Mouse (Mus musculus) intestine, embryonic 16.5 days (tissue): Measurements from ENCODE around the gene Gng7. TPM values are rescaled to one million over a fixed set of nuclear protein-coding genes. Genes with fewer than 3 reads are reported as not detected.

Source experiments
- ATAC-seq: fragments of 200-750 bp; cut with Nextera tagmentation; 2 replicates; pipeline ENCODE4 v1.8.0; 2017; ENCODE audit warnings: moderate TSS enrichment, moderate library complexity
- H3K27ac ChIP-seq: fragments of 300-500 bp; sonication (generic); 2 replicates; pipeline ENCODE4 v1.5.1; 2014; ENCODE audit warnings: mild to moderate bottlenecking, low read length
- H3K27me3 ChIP-seq: fragments of 300-500 bp; sonication (generic); replicated peaks from 2 replicates; pipeline ENCODE4 v1.6.1; 2014; ENCODE audit warnings: low read length, control low read depth, mixed read lengths; ENCODE audit not compliant: control insufficient read depth, insufficient read depth
- H3K36me3 ChIP-seq: fragments of 300-500 bp; sonication (generic); 2 replicates; pipeline ENCODE4 v1.6.1; 2014; ENCODE audit warnings: low read length, control low read depth; ENCODE audit not compliant: control insufficient read depth, insufficient read depth
- H3K4me1 ChIP-seq: fragments of 300-500 bp; sonication (generic); 2 replicates; pipeline ENCODE4 v1.6.1; 2014; ENCODE audit warnings: low read length, control low read depth, mixed read lengths; ENCODE audit not compliant: control insufficient read depth, insufficient read depth
- H3K4me2 ChIP-seq: fragments of 300-500 bp; sonication (generic); 2 replicates; pipeline ENCODE4 v1.6.1; 2014; ENCODE audit warnings: low read depth, low read length, control low read depth
- H3K4me3 ChIP-seq: fragments of 300-500 bp; sonication (generic); 2 replicates; pipeline ENCODE4 v1.5.1; 2014; ENCODE audit warnings: mild to moderate bottlenecking, low read length
- H3K9ac ChIP-seq: fragments of 300-500 bp; sonication (generic); 2 replicates; pipeline ENCODE4 v1.6.1; 2014; ENCODE audit warnings: low read depth, low read length
- H3K9me3 ChIP-seq: fragments of 300-500 bp; sonication (generic); 2 replicates; pipeline ENCODE4 v1.6.1; 2016; ENCODE audit warnings: low read length, control low read depth; ENCODE audit not compliant: control insufficient read depth
- WGBS: fragments of 180-500 bp; shearing (Covaris S2); extraction: QIAGEN DNeasy Blood & Tissue Kit; methylation state at CpG from one replicate; pipeline ENCODE4 v1.1.7; 2014; 5-methylcytosine and 5-hydroxymethylcytosine counted together
- polyA plus RNA-seq: library from polyadenylated mRNA; unstranded; fragments of >200 nt; fragmentation: Nextera tagmentation; extraction: Ambion mirVana; gene quantifications from 2 replicates; pipeline ENCODE4 v1.2.1, GENCODE M21; 2015

The Gng7 gene
- polyA plus RNA-seq, 1 experiment from 2014 or later, result 3.6 TPM

- Histone ChIP-seq H3K27ac (no peak overlapping the region), H3K27me3 (no peaks in the 10 kb centered on the region), H3K36me3 (no peaks in the 10 kb centered on the region), H3K4me1 (peaks cover 19% of the 10 kb centered on the region), H3K4me3 (no peak overlapping the region), H3K9ac (no peak overlapping the region), H3K4me2 (no peak overlapping the region), H3K9me3 (no peaks in the 10 kb centered on the region)
- no peak for ATAC-seq
- WGBS, result 73% methylated on average over 6 of the region's 6 CpGs
Measured at GRCm38 (mm10) chr10:80956901-80957300, 57.8 kb downstream of the Gng7 start.

- H3K27me3 ChIP-seq, result no peaks in the 10 kb centered on the region
- WGBS, result 91% methylated on average over 8 of the region's 8 CpGs
- no peaks in the 10 kb centered on the region for H3K9me3 ChIP-seq
- no peak overlapping the region for H3K4me2 ChIP-seq
- H3K36me3 ChIP-seq, result no peaks in the 10 kb centered on the region
- no peak overlapping the region for H3K4me3 ChIP-seq
- H3K4me1 ChIP-seq, result peaks cover 16% of the 10 kb centered on the region
- no peak overlapping the region; the same call in 1 of the 2 replicates for H3K27ac ChIP-seq
- no peak overlapping the region for H3K9ac ChIP-seq
- ATAC-seq, result no peak
Measured at GRCm38 (mm10) chr10:80956385-80956784, 58.4 kb downstream of the Gng7 start.

GRCm38 (mm10) chr10:80955536-80955935 lies 59.2 kb downstream of the Gng7 start:
- peak; percentile 45; the same call in 1 of the 2 replicates for ATAC-seq
- H3K27ac ChIP-seq, result peak overlapping the region; percentile 49
- no peaks in the 10 kb centered on the region for H3K36me3 ChIP-seq
- no peaks in the 10 kb centered on the region for H3K27me3 ChIP-seq
- no peak overlapping the region for H3K9ac ChIP-seq
- H3K4me1 ChIP-seq, result peaks cover 10% of the 10 kb centered on the region; the same call in 1 of the 2 replicates
- no peak overlapping the region for H3K4me2 ChIP-seq
- H3K4me3 ChIP-seq, result no peak overlapping the region
- H3K9me3 ChIP-seq, result no peaks in the 10 kb centered on the region
- WGBS, result 23% methylated on average over 9 of the region's 9 CpGs

GRCm38 (mm10) chr10:80954843-80955242 lies 59.9 kb downstream of the Gng7 start:
- Histone ChIP-seq H3K4me2 (no peak overlapping the region), H3K9me3 (no peaks in the 10 kb centered on the region), H3K27me3 (no peaks in the 10 kb centered on the region), H3K4me1 (peaks cover 10% of the 10 kb centered on the region; the same call in 1 of the 2 replicates), H3K27ac (peak overlapping the region; percentile 51), H3K9ac (no peak overlapping the region), H3K4me3 (no peak overlapping the region), H3K36me3 (no peaks in the 10 kb centered on the region)
- peak; percentile 41 for ATAC-seq
- WGBS, result 48% methylated on average over 6 of the region's 6 CpGs

- no peak for ATAC-seq
- H3K4me2 ChIP-seq, result no peak overlapping the region
- no peaks in the 10 kb centered on the region for H3K9me3 ChIP-seq
- H3K36me3 ChIP-seq, result no peaks in the 10 kb centered on the region
- no peaks in the 10 kb centered on the region for H3K27me3 ChIP-seq
- H3K4me1 ChIP-seq, result peaks cover 10% of the 10 kb centered on the region; the same call in 1 of the 2 replicates
- no peak overlapping the region for H3K9ac ChIP-seq
- H3K27ac ChIP-seq, result peak overlapping the region; percentile 11; the same call in 1 of the 2 replicates
- H3K4me3 ChIP-seq, result no peak overlapping the region
- WGBS, result 56% methylated on average over 13 of the region's 13 CpGs
Measured at GRCm38 (mm10) chr10:80954415-80954814, 60.3 kb downstream of the Gng7 start.

- H3K4me1 ChIP-seq, result peaks cover 24% of the 10 kb centered on the region
- H3K36me3 ChIP-seq, result no peaks in the 10 kb centered on the region
- H3K4me2 ChIP-seq, result no peak overlapping the region
- no peaks in the 10 kb centered on the region for H3K27me3 ChIP-seq
- H3K27ac ChIP-seq, result no peak overlapping the region
- 75% methylated on average over 15 of the region's 15 CpGs for WGBS
- no peak overlapping the region for H3K9ac ChIP-seq
- no peak overlapping the region for H3K4me3 ChIP-seq
- no peak for ATAC-seq
- H3K9me3 ChIP-seq, result no peaks in the 10 kb centered on the region
Measured at GRCm38 (mm10) chr10:80952449-80952848, 62.3 kb downstream of the Gng7 start.

- WGBS, result 80% methylated on average over 10 of the region's 10 CpGs
Measured at GRCm38 (mm10) chr10:80951761-80952390, 62.9 kb downstream of the Gng7 start.

GRCm38 (mm10) chr10:80950314-80950713 lies 64.4 kb downstream of the Gng7 start:
- Histone ChIP-seq H3K9me3 (no peaks in the 10 kb centered on the region), H3K36me3 (no peaks in the 10 kb centered on the region), H3K27me3 (no peaks in the 10 kb centered on the region), H3K4me2 (no peak overlapping the region), H3K4me1 (peaks cover 31% of the 10 kb centered on the region), H3K4me3 (no peak overlapping the region), H3K27ac (no peak overlapping the region), H3K9ac (no peak overlapping the region)
- WGBS, result 37% methylated on average over 5 of the region's 5 CpGs
- ATAC-seq, result no peak

More at GRCm38 (mm10) chr10:80951761-80952390, 62.9 kb downstream of the Gng7 start:
- H3K4me1 ChIP-seq, result peaks cover 30% of the 10 kb centered on the region
- no peak overlapping the region for H3K4me3 ChIP-seq
- H3K27ac ChIP-seq, result no peak overlapping the region
- H3K9me3 ChIP-seq, result no peaks in the 10 kb centered on the region
- no peaks in the 10 kb centered on the region for H3K27me3 ChIP-seq
- ATAC-seq, result no peak
- no peak overlapping the region for H3K4me2 ChIP-seq
- H3K36me3 ChIP-seq, result no peaks in the 10 kb centered on the region
- H3K9ac ChIP-seq, result no peak overlapping the region

GRCm38 (mm10) chr10:80949081-80949480 lies 65.7 kb downstream of the Gng7 start:
- Histone ChIP-seq H3K27me3 (no peaks in the 10 kb centered on the region), H3K9ac (peak overlapping the region; percentile 22; the same call in 1 of the 2 replicates), H3K4me1 (peaks cover 22% of the 10 kb centered on the region), H3K9me3 (no peaks in the 10 kb centered on the region), H3K27ac (no peak overlapping the region), H3K36me3 (no peaks in the 10 kb centered on the region), H3K4me2 (no peak overlapping the region), H3K4me3 (no peak overlapping the region)
- no peak for ATAC-seq
- WGBS, result 70% methylated on average over 3 of the region's 3 CpGs
